Mouse (Mus musculus): ENCODE results near the gene Cav1. TPM values are rescaled to one million over a fixed set of nuclear protein-coding genes. Genes with fewer than 3 reads are reported as not detected.
A peak's percentile ranks its signal among the peaks of the same experiment; 100 is the strongest.

Gene Cav1
- total RNA-seq (2022): 10 to 100 TPM; 16.7 to 29.8 (median 23.3) TPM

- peak in 1 of 2 experiments; percentile 53 for DNase-seq (ENCODE audit: low spot score in 2 of 2)
Observed at GRCm38 (mm10) chr6:17305954-17306601, at the start of gene Cav1. Cav1 (plus strand) TSS chr6:17306335.

- DNase-seq (ENCODE audit: low spot score in 2 of 2): no peak
Observed at GRCm38 (mm10) chr6:17258142-17258541, 48.0 kb upstream of the Cav1 start.

- no peak for DNase-seq (ENCODE audit: low spot score in 2 of 2)
Observed at GRCm38 (mm10) chr6:17258911-17259310, 47.2 kb upstream of the Cav1 start.

GRCm38 (mm10) chr6:17262786-17263185 is 43.3 kb upstream of the Cav1 start:
- DNase-seq (ENCODE audit: low spot score in 2 of 2): no peak

GRCm38 (mm10) chr6:17265043-17265442 is 41.1 kb upstream of the Cav1 start:
- DNase-seq (ENCODE audit: low spot score in 2 of 2): no peak

GRCm38 (mm10) chr6:17266466-17266865 is 39.7 kb upstream of the Cav1 start:
- no peak for DNase-seq (ENCODE audit: low spot score in 2 of 2)

- DNase-seq (ENCODE audit: low spot score in 2 of 2): no peak
Observed at GRCm38 (mm10) chr6:17278366-17278765, 27.8 kb upstream of the Cav1 start.

- DNase-seq (ENCODE audit: low spot score in 2 of 2): peak; percentile 29 to 52
Observed at GRCm38 (mm10) chr6:17280939-17281756, 25.0 kb upstream of the Cav1 start, which contains the start of gene Cav2. Cav2 (plus strand) TSS chr6:17281185.

GRCm38 (mm10) chr6:17281757-17282092 is 24.4 kb upstream of the Cav1 start:
- no peak for DNase-seq (ENCODE audit: low spot score in 2 of 2)

GRCm38 (mm10) chr6:17282159-17282558 is 24.0 kb upstream of the Cav1 start:
- DNase-seq (ENCODE audit: low spot score in 2 of 2): no peak

GRCm38 (mm10) chr6:17283834-17284233 is 22.3 kb upstream of the Cav1 start:
- no peak for DNase-seq (ENCODE audit: low spot score in 2 of 2)

GRCm38 (mm10) chr6:17286381-17286780 is 19.8 kb upstream of the Cav1 start:
- no peak for DNase-seq (ENCODE audit: low spot score in 2 of 2)

- no peak for DNase-seq (ENCODE audit: low spot score in 2 of 2)
Observed at GRCm38 (mm10) chr6:17295116-17295515, 11.0 kb upstream of the Cav1 start.

- DNase-seq (ENCODE audit: low spot score in 2 of 2): no peak
Observed at GRCm38 (mm10) chr6:17306602-17307325, 629 bp downstream of the Cav1 start.

- peak in 1 of 2 experiments; percentile 24 for DNase-seq (ENCODE audit: low spot score in 2 of 2)
Observed at GRCm38 (mm10) chr6:17307461-17308115, 1.5 kb downstream of the Cav1 start.

- no peak for DNase-seq (ENCODE audit: low spot score in 2 of 2)
Observed at GRCm38 (mm10) chr6:17308661-17309060, 2.5 kb downstream of the Cav1 start.

GRCm38 (mm10) chr6:17309260-17309659 is 3.1 kb downstream of the Cav1 start:
- no peak for DNase-seq (ENCODE audit: low spot score in 2 of 2)

- no peak for DNase-seq (ENCODE audit: low spot score in 2 of 2)
Observed at GRCm38 (mm10) chr6:17314241-17314640, 8.1 kb downstream of the Cav1 start.

- DNase-seq (ENCODE audit: low spot score in 2 of 2): no peak
Observed at GRCm38 (mm10) chr6:17314659-17315616, 8.8 kb downstream of the Cav1 start.
